Mouse (Mus musculus) midbrain, embryonic 14.5 days (tissue): ENCODE data around the gene Spock1. TPM values are rescaled to one million over a fixed set of nuclear protein-coding genes. Genes with fewer than 3 reads are reported as not detected.

Experiments
- ATAC-seq: fragments of 200-750 bp; cut with Nextera tagmentation; 2 replicates; pipeline ENCODE4 v1.8.0; 2017; ENCODE audit warnings: moderate number of reproducible peaks, moderate library complexity; ENCODE audit not compliant: low FRiP score, low TSS enrichment
- DNase-seq: peaks from one replicate; pipeline ENCODE4 v3.0.0-alpha.2; 2015
- H3K27ac ChIP-seq: fragments of 300-500 bp; sonication (generic); replicated peaks from 2 replicates; pipeline ENCODE4 v1.5.1; 2014; ENCODE audit warnings: mild to moderate bottlenecking, low read depth, low read length, moderate library complexity
- H3K27me3 ChIP-seq: fragments of 300-500 bp; sonication (generic); 2 replicates; pipeline ENCODE4 v1.6.1; 2014; ENCODE audit warnings: low read length, control low read depth, mixed read lengths; ENCODE audit not compliant: control insufficient read depth, insufficient read depth
- H3K36me3 ChIP-seq: fragments of 300-500 bp; sonication (generic); 2 replicates; pipeline ENCODE4 v1.6.1; 2014; ENCODE audit warnings: low read length, control low read depth; ENCODE audit not compliant: control insufficient read depth, insufficient read depth
- H3K4me1 ChIP-seq: fragments of 300-500 bp; sonication (generic); 2 replicates; pipeline ENCODE4 v1.6.1; 2014; ENCODE audit warnings: mild to moderate bottlenecking, antibody characterized with exemption, low read length, control low read depth; ENCODE audit not compliant: control insufficient read depth, insufficient read depth
- H3K4me2 ChIP-seq: fragments of 300-500 bp; sonication (generic); 2 replicates; pipeline ENCODE4 v1.6.1; 2014; ENCODE audit warnings: mild to moderate bottlenecking, low read length, moderate library complexity
- H3K4me3 ChIP-seq: fragments of 300-500 bp; sonication (generic); replicated peaks from 2 replicates; pipeline ENCODE4 v1.5.1; 2014; ENCODE audit warnings: low read depth, low read length
- H3K9ac ChIP-seq: fragments of 300-500 bp; sonication (generic); replicated peaks from 2 replicates; pipeline ENCODE4 v1.6.1; 2014; ENCODE audit warnings: mild to moderate bottlenecking, low read length, moderate library complexity
- H3K9me3 ChIP-seq: fragments of 300-500 bp; sonication (generic); 2 replicates; pipeline ENCODE4 v1.6.1; 2016; ENCODE audit warnings: low read length, control low read depth, mixed read lengths; ENCODE audit not compliant: control insufficient read depth
- WGBS: fragments of 180-500 bp; shearing (Covaris S2); extraction: QIAGEN DNeasy Blood & Tissue Kit; methylation state at CpG from one replicate; pipeline ENCODE4 v1.1.7; 2014; 5-methylcytosine and 5-hydroxymethylcytosine counted together
- polyA plus RNA-seq: library from polyadenylated mRNA; unstranded; fragments of >200 nt; fragmentation: Nextera tagmentation; extraction: Ambion mirVana; gene quantifications from 2 replicates; pipeline ENCODE4 v1.2.1, GENCODE M21; 2014

Gene Spock1
- polyA plus RNA-seq, 1 experiment from 2014 or later: 73.1 TPM

- H3K36me3 ChIP-seq: no peaks in the 10 kb centered on the region
- no peak overlapping the region for H3K27ac ChIP-seq
- H3K4me3 ChIP-seq: no peak overlapping the region
- WGBS: 80% methylated on average over 4 of the region's 4 CpGs
- ATAC-seq (no peak), DNase-seq (no peak)
- H3K4me1 ChIP-seq: peaks cover 11% of the 10 kb centered on the region; the same call in 1 of the 2 replicates
- H3K9ac ChIP-seq: no peak overlapping the region
- H3K27me3 ChIP-seq: no peaks in the 10 kb centered on the region
- no peaks in the 10 kb centered on the region for H3K9me3 ChIP-seq
- no peak overlapping the region for H3K4me2 ChIP-seq
Measured at GRCm38 (mm10) chr13:57662554-57662953, 245.6 kb downstream of the Spock1 start.

- DNase-seq (no peak), ATAC-seq (no peak)
- Histone ChIP-seq H3K9me3 (no peaks in the 10 kb centered on the region), H3K4me3 (no peak overlapping the region), H3K27me3 (peaks cover 3% of the 10 kb centered on the region; the same call in 1 of the 2 replicates), H3K36me3 (no peaks in the 10 kb centered on the region), H3K9ac (no peak overlapping the region), H3K4me2 (no peak overlapping the region), H3K27ac (no peak overlapping the region), H3K4me1 (0 out of 2 replicates have a peak, but pooled peaks cover 3% of the 10 kb centered on the region)
- WGBS: 88% methylated on average over 2 of the region's 2 CpGs
Measured at GRCm38 (mm10) chr13:57660523-57660922, 247.6 kb downstream of the Spock1 start.

GRCm38 (mm10) chr13:57659872-57660271, 248.3 kb downstream of the Spock1 start:
- WGBS: 79% methylated on average over 3 of the region's 3 CpGs
- H3K4me1 ChIP-seq: 0 out of 2 replicates have a peak, but pooled peaks cover 3% of the 10 kb centered on the region
- H3K4me3 ChIP-seq: no peak overlapping the region
- H3K27ac ChIP-seq: no peak overlapping the region
- H3K9ac ChIP-seq: no peak overlapping the region
- H3K4me2 ChIP-seq: no peak overlapping the region
- DNase-seq: no peak
- ATAC-seq: no peak
- H3K36me3 ChIP-seq: no peaks in the 10 kb centered on the region
- no peaks in the 10 kb centered on the region for H3K9me3 ChIP-seq
- H3K27me3 ChIP-seq: peaks cover 3% of the 10 kb centered on the region; the same call in 1 of the 2 replicates

DNA sequence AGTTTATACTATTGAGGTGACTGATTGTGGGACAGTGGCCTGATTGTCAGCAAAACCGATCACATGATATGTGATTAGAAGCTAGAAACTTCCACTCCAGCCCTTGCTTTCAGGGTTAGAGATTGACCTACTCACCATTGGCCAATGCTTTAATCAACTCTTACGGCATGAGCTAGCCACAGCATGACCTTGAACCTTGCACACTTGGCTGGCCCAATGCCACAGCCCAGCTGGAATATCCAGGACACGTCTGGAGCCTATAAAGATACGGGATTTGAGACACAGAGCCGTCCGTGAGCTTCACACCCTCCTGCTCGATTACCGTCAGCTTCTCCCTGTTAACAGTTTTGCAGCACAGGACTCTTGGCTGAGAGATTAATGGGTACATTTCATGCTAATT, 251.5 kb downstream of the Spock1 start:
- Histone ChIP-seq H3K9ac (no peak overlapping the region), H3K9me3 (no peaks in the 10 kb centered on the region), H3K4me3 (no peak overlapping the region), H3K27me3 (peaks cover 3% of the 10 kb centered on the region; the same call in 1 of the 2 replicates), H3K4me2 (no peak overlapping the region), H3K4me1 (0 out of 2 replicates have a peak, but pooled peaks cover 3% of the 10 kb centered on the region), H3K36me3 (no peaks in the 10 kb centered on the region), H3K27ac (no peak overlapping the region)
- 77% methylated on average over 8 of the region's 8 CpGs for WGBS
- ATAC-seq (no peak), DNase-seq (no peak)

GRCm38 (mm10) chr13:57654362-57654761, 253.8 kb downstream of the Spock1 start:
- H3K9me3 ChIP-seq: no peaks in the 10 kb centered on the region

DNA sequence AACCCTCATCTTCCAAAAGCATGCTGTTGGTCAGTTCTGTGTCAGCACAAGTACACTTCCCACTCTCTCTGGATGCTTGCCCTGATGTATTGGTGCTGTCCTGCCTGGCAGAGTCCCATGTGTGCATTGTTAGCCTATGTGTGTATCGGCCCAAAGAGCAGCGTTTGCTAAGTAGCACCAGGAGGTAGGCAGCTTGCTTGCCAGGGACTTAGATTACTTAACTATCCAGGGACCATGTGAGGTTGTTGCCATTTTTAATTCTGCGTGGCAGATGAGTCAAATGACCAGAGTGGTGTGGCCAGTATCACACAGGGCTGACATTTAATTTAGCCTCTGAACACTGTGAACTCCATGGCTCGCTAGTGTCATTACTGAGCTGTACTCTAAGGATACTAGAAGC, 256.9 kb downstream of the Spock1 start:
- Histone ChIP-seq H3K27ac (no peak overlapping the region), H3K4me2 (no peak overlapping the region)
- WGBS: 85% methylated on average over 4 of the region's 4 CpGs

More at GRCm38 (mm10) chr13:57654362-57654761, 253.8 kb downstream of the Spock1 start:
- H3K36me3 ChIP-seq: no peaks in the 10 kb centered on the region
- WGBS: 71% methylated on average over 7 of the region's 7 CpGs
- DNase-seq (no peak), ATAC-seq (no peak)
- peaks cover 3% of the 10 kb centered on the region; the same call in 1 of the 2 replicates for H3K27me3 ChIP-seq
- H3K4me2 ChIP-seq: no peak overlapping the region
- no peak overlapping the region for H3K9ac ChIP-seq
- 0 out of 2 replicates have a peak, but pooled peaks cover 3% of the 10 kb centered on the region for H3K4me1 ChIP-seq
- no peak overlapping the region for H3K27ac ChIP-seq
- H3K4me3 ChIP-seq: no peak overlapping the region

DNA sequence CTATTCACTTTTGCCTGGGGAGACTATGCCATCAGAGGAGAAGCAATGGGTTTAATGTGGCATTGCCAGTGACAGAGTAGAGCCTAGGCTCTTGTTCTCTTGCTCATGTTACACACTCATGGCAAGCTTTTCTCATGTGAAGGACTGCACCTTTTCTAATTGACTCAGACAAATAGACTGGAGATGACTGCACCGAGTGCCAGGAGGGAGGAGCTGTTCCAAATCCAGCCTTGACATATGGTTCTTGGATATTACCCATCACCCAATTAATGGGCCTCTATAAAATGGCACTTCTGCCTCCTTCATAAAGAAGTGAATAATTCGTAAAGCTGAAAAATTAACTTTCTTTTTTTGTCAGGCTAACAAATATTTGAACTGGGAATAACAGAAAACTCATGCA, 259.3 kb downstream of the Spock1 start:
- H3K4me1 ChIP-seq: no peaks in the 10 kb centered on the region
- no peak overlapping the region for H3K4me3 ChIP-seq
- H3K9me3 ChIP-seq: no peaks in the 10 kb centered on the region
- no peaks in the 10 kb centered on the region for H3K36me3 ChIP-seq
- 77% methylated on average over 2 of the region's 2 CpGs for WGBS
- ATAC-seq: no peak
- no peak overlapping the region for H3K4me2 ChIP-seq
- H3K27ac ChIP-seq: no peak overlapping the region
- no peak for DNase-seq
- no peak overlapping the region for H3K9ac ChIP-seq
- no peaks in the 10 kb centered on the region for H3K27me3 ChIP-seq

More for the DNA sequence above, 256.9 kb downstream of the Spock1 start:
- H3K4me1 ChIP-seq: no peaks in the 10 kb centered on the region
- ATAC-seq: no peak
- H3K36me3 ChIP-seq: no peaks in the 10 kb centered on the region
- H3K4me3 ChIP-seq: no peak overlapping the region
- no peaks in the 10 kb centered on the region for H3K27me3 ChIP-seq
- DNase-seq: no peak
- no peak overlapping the region for H3K9ac ChIP-seq
- H3K9me3 ChIP-seq: no peaks in the 10 kb centered on the region

- no peaks in the 10 kb centered on the region for H3K36me3 ChIP-seq
- H3K27ac ChIP-seq: no peak overlapping the region
- H3K27me3 ChIP-seq: no peaks in the 10 kb centered on the region
- ATAC-seq (no peak), DNase-seq (no peak)
- H3K4me3 ChIP-seq: no peak overlapping the region
- no peak overlapping the region for H3K9ac ChIP-seq
- 84% methylated on average over 4 of the region's 4 CpGs for WGBS
- H3K4me1 ChIP-seq: no peaks in the 10 kb centered on the region
- H3K4me2 ChIP-seq: no peak overlapping the region
- H3K9me3 ChIP-seq: no peaks in the 10 kb centered on the region
Measured at GRCm38 (mm10) chr13:57647456-57647855, 260.7 kb downstream of the Spock1 start.

DNA sequence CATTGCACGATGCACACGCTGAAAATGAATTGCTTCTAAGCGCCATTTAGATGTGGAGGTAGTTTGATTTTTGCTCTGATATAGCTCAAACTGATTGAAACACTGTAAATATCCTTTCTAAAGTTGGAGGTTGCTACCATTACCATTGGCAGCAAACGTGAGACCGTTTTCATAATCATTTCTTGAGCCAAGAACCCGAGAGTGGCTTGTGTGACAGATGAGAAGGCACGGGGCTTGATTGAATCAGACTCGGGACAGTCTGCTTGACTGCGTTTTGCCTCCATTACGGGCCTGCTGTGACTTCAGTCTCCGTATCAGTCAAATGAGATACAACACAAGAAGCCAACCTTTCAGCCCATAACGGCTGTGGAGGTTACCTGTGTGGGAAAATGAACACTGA, 265.1 kb downstream of the Spock1 start:
- H3K27ac ChIP-seq: no peak overlapping the region
- no peak for DNase-seq
- WGBS: 80% methylated on average over 12 of the region's 12 CpGs

More for the DNA sequence above, 265.1 kb downstream of the Spock1 start:
- Histone ChIP-seq H3K27me3 (no peaks in the 10 kb centered on the region), H3K4me1 (no peaks in the 10 kb centered on the region), H3K4me3 (no peak overlapping the region), H3K9ac (no peak overlapping the region), H3K36me3 (no peaks in the 10 kb centered on the region), H3K4me2 (no peak overlapping the region), H3K9me3 (no peaks in the 10 kb centered on the region)
- no peak for ATAC-seq
